Mouse (Mus musculus) limb, embryonic 15.5 days (tissue): ENCODE results near the gene Gm5662. TPM values are rescaled to one million over a fixed set of nuclear protein-coding genes. Genes with fewer than 3 reads are reported as not detected.

Experiments used
- polyA plus RNA-seq: library from polyadenylated mRNA; unstranded; fragments of >200 nt; fragmentation: Nextera tagmentation; extraction: Ambion mirVana; gene quantifications from 2 replicates; pipeline ENCODE4 v1.2.1, GENCODE M21; 2015

The Gm5662 gene
- polyA plus RNA-seq, 1 experiment from 2014 or later, result not detected

Other genes with a start within 250 kb of the Gm5662 start
- gene Gm2056, start 247.5 kb downstream of the Gm5662 start, polyA plus RNA-seq, result not detected in 2 replicates
- not detected in 2 replicates for gene Gm16368, start 190.8 kb downstream of the Gm5662 start, polyA plus RNA-seq
- not detected in 2 replicates for gene Gm10436, start 92.4 kb downstream of the Gm5662 start, polyA plus RNA-seq
- gene Gm8332, start 24.4 kb downstream of the Gm5662 start, polyA plus RNA-seq, result not detected in 2 replicates
- gene Gm5039, start 49.5 kb upstream of the Gm5662 start, polyA plus RNA-seq, result not detected in 2 replicates
- 18.7 TPM in 2 replicates for gene Adck1, start 86.1 kb upstream of the Gm5662 start, polyA plus RNA-seq